Mouse (Mus musculus) testis, adult 2 months (tissue): ENCODE results near the gene Gm9918. TPM values are rescaled to one million over a fixed set of nuclear protein-coding genes. Genes with fewer than 3 reads are reported as not detected.
A peak's percentile ranks its signal among the peaks of the same experiment; 100 is the strongest.

ENCODE experiments used
- H3K27ac ChIP-seq: fragments of 200-500 bp; 2 replicates; pipeline ENCODE4 v1.5.1; 2012; ENCODE audit warnings: low read depth, low read length; ENCODE audit not compliant: control insufficient read depth, insufficient read depth
- H3K27me3 ChIP-seq: fragments of 200-500 bp; 2 replicates; pipeline ENCODE4 v1.6.1; 2012; ENCODE audit warnings: mild to moderate bottlenecking, low read length, moderate library complexity; ENCODE audit not compliant: control insufficient read depth, insufficient read depth
- H3K36me3 ChIP-seq: fragments of 200-500 bp; 2 replicates; pipeline ENCODE4 v1.6.1; 2012; ENCODE audit warnings: mild to moderate bottlenecking, low read length; ENCODE audit not compliant: control insufficient read depth, insufficient read depth
- H3K4me1 ChIP-seq: fragments of 200-500 bp; 2 replicates; pipeline ENCODE4 v1.6.1; 2012; ENCODE audit warnings: low read length; ENCODE audit not compliant: control insufficient read depth, insufficient read depth
- H3K4me3 ChIP-seq: fragments of 200-500 bp; 2 replicates; pipeline ENCODE4 v1.5.1; 2012; ENCODE audit warnings: low read depth, mild to moderate bottlenecking, low read length, moderate library complexity, mixed read lengths; ENCODE audit not compliant: control insufficient read depth
- CTCF ChIP-seq: fragments of 200-500 bp; IDR thresholded peaks from 2 replicates; pipeline ENCODE4 v1.5.1; 2012; ENCODE audit warnings: low read depth, mild to moderate bottlenecking, inconsistent platforms, low read length, moderate library complexity; ENCODE audit not compliant: control insufficient read depth, insufficient read depth, insufficient replicate concordance
- POLR2A ChIP-seq: fragments of 200-500 bp; IDR thresholded peaks from 2 replicates; pipeline ENCODE4 v1.6.1; 2012; ENCODE audit warnings: low read depth, mild to moderate bottlenecking, inconsistent platforms, low read length, moderate library complexity; ENCODE audit not compliant: control insufficient read depth
- polyA plus RNA-seq: library from polyadenylated mRNA; depleted of rRNA; stranded (reverse); fragments of >200 nt; gene quantifications from 2 replicates; pipeline ENCODE4 v1.2.3, GENCODE M21; 2012

Gm9918 gene
- polyA plus RNA-seq, 1 experiment: 0.10 TPM

- TF ChIP-seq POLR2A (no peak), CTCF (no peak)
- peaks cover under 1% of the 10 kb centered on the region for H3K4me1 ChIP-seq
- no peaks in the 10 kb centered on the region for H3K27me3 ChIP-seq
- no peak overlapping the region for H3K27ac ChIP-seq
- no peaks in the 10 kb centered on the region for H3K36me3 ChIP-seq
- no peak overlapping the region for H3K4me3 ChIP-seq
Observed at GRCm38 (mm10) chr15:102265548-102265947, 4.8 kb upstream of the Gm9918 start.

DNA sequence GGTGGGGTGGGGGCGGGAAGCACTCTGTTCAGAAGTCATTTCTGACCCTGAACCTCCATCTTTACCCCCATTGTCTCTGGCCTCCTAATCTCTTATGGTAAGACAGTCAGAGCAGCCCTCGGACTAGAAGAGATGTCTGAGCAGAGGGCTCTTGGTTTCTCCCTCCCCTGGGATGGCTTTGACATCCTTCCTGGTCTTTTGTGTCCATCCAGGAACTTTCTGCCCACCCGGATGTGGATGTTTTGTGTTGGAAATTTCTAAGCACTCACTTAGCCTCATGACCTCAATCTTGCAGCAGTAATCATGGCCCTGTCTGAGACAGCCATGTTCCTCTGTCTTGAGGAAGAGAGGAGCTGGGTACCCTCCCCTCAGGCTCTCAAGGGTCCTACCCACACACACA is 1.1 kb downstream of the Gm9918 start:
- no peak for TF ChIP-seq CTCF
- TF ChIP-seq POLR2A: no peak
- H3K4me1 ChIP-seq: peaks cover 2% of the 10 kb centered on the region
- no peaks in the 10 kb centered on the region for H3K27me3 ChIP-seq
- H3K36me3 ChIP-seq: no peaks in the 10 kb centered on the region
- no peak overlapping the region for H3K27ac ChIP-seq
- no peak overlapping the region for H3K4me3 ChIP-seq

- no peaks in the 10 kb centered on the region for H3K27me3 ChIP-seq
- no peak overlapping the region for H3K27ac ChIP-seq
- no peaks in the 10 kb centered on the region for H3K36me3 ChIP-seq
- peaks cover 7% of the 10 kb centered on the region for H3K4me1 ChIP-seq
- TF ChIP-seq CTCF (no peak), POLR2A (no peak)
- H3K4me3 ChIP-seq: no peak overlapping the region
Observed at GRCm38 (mm10) chr15:102273982-102274716, 3.8 kb downstream of the Gm9918 start.

DNA sequence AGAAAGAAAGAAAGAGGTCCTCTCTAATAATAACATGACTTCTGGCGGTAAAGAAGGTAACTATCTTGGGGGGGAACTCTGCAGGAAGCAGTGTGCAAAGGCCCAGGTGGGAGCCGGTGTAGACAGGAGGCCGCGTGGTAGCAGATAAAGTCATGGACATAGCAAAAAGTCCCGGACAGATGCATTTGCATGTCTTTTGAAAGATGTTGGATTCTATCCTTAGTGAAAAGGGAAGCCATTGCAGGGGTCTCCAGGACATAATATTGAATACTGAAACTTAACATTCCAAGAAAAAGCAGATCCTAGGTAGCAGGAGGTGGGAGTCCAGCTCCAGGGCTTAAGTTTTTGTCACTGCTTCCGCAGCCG is 8.3 kb downstream of the Gm9918 start:
- no peaks in the 10 kb centered on the region for H3K36me3 ChIP-seq
- no peaks in the 10 kb centered on the region for H3K27me3 ChIP-seq
- TF ChIP-seq CTCF: no peak
- no peak for TF ChIP-seq POLR2A
- peaks cover 11% of the 10 kb centered on the region for H3K4me1 ChIP-seq
- peak overlapping the region; percentile 91 for H3K4me3 ChIP-seq
- H3K27ac ChIP-seq: peak overlapping the region; percentile 62

DNA sequence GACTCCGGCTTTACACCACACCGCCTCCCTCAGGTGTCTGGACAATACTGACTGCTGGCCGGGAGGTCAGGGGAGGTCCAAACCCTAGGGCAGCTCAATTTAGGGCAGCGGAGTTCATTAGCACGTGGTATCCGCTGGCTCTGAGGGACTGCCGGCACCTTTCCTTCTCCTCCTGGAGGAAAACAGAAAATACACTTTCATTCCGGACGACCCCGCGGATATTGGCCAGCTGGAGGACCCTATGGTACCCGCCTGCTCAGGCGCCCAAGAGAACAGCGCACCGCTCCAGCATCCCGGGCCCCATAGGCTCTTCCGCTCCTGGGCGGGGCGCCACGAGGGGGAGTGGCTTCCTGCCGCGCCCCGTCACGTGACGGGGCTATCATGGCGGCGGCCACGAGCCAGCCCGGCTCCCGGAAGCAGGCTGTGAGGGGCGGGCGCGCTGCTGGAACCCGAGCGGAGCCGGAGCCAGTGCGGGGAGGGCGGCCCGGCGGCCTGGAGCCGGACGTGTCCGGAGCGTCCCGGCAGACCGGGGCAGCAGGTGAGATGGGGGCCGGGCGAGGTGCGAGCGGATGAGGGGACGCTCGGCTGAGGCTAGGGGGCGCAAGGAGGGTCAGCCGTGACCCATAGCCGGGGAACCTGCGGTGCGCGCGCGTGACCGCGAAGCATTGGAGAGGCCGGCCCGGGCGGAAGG is 8.9 kb downstream of the Gm9918 start, which contains the start of gene Mfsd5:
Mfsd5 (plus strand) TSS at position 363 of the 691 bp plus-strand sequence.
- no peaks in the 10 kb centered on the region for H3K27me3 ChIP-seq
- no peaks in the 10 kb centered on the region for H3K36me3 ChIP-seq
- peak; percentile 79 for TF ChIP-seq POLR2A
- TF ChIP-seq CTCF: peak; percentile 3; the same call in 1 of the 2 replicates
- peak within 1 kb of the TSS; percentile 73 for H3K27ac ChIP-seq
- peak within 1 kb of the TSS; percentile 91 for H3K4me3 ChIP-seq
- H3K4me1 ChIP-seq: peaks cover 11% of the 10 kb centered on the region

DNA sequence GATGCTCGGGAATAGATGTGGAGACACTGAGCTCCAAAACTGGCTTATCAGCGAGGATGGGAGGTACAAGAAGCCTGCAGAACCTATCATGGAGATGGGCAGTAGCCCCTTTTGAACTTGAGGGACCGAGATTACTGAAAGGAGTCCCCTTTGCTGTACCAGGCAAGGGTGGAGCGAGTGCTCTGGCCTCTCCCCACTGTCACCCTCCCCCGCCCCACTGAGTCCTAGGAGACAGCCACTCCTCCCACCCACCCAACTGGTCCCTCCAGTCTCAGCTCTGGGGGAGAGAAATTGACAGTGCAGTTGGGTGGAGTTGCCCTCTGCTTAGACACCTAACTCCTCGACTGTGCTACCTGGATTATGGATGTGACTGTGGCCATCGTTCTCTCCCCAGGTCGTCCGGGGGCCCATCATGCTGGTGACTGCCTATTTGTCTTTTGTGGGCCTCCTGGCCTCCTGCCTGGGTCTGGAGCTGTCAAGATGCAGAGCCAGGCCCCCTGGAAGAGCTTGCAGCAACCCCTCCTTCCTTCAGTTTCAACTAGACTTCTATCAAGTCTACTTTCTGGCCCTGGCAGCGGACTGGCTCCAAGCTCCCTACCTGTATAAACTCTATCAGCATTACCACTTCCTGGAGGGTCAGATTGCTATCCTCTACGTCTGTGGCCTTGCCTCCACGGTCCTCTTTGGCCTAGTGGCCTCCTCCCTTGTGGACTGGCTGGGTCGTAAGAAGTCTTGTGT is 9.6 kb downstream of the Gm9918 start:
- Histone ChIP-seq H3K27ac (no peak overlapping the region; the same call in 1 of the 2 replicates), H3K4me3 (peak overlapping the region; percentile 91), H3K4me1 (peaks cover 11% of the 10 kb centered on the region), H3K36me3 (no peaks in the 10 kb centered on the region), H3K27me3 (no peaks in the 10 kb centered on the region)
- TF ChIP-seq POLR2A (no peak), CTCF (no peak)

DNA sequence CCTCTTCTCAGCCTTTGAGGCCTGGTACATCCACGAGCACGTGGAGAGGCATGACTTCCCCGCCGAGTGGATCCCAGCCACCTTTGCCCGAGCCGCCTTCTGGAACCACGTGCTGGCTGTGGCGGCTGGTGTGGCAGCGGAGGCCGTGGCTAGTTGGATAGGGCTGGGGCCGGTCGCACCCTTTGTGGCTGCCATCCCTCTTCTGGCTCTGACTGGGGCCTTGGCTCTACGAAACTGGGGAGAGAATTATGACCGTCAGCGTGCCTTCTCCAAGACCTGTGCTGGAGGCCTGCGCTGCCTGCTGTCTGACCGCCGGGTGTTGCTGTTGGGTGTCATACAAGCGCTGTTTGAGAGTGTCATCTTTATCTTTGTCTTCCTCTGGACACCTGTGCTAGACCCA is 10.3 kb downstream of the Gm9918 start:
- no peak for TF ChIP-seq CTCF
- TF ChIP-seq POLR2A: no peak
- no peak overlapping the region for H3K27ac ChIP-seq

More for the DNA sequence above, 10.3 kb downstream of the Gm9918 start:
- Histone ChIP-seq H3K4me3 (no peak overlapping the region), H3K27me3 (no peaks in the 10 kb centered on the region), H3K4me1 (peaks cover 11% of the 10 kb centered on the region), H3K36me3 (no peaks in the 10 kb centered on the region)
